Mouse (Mus musculus) spleen, embryonic (tissue): ENCODE results near the gene Ttc32.

ENCODE experiments used
- CTCF ChIA-PET: fragments of 350-600 bp; sonication (Branson Sonifier 250); formaldehyde crosslinking; loops from one replicate; lab custom pipeline; 2022; lab: Charles Lee

Ttc32 gene

GRCm38 (mm10) chr12:9044666-9045065, 14.9 kb downstream of the Ttc32 start:
- CTCF ChIA-PET = no interaction called here

GRCm38 (mm10) chr12:9046674-9047073, 16.9 kb downstream of the Ttc32 start:
- CTCF ChIA-PET = interaction anchor here (0.5 kb wide), 2 partner anchors 30 to 1358 kb away, joined by 4 to 11 read pairs; no protein-coding TSS in a partner anchor

- CTCF ChIA-PET = no interaction called here
Observed at GRCm38 (mm10) chr12:9048090-9048489, 18.3 kb downstream of the Ttc32 start.

GRCm38 (mm10) chr12:9050824-9051223, 21.0 kb downstream of the Ttc32 start:
- CTCF ChIA-PET = no interaction called here

- CTCF ChIA-PET = interaction anchor here (0.6 kb wide), 1 partner anchor 1385 kb away, joined by 3 read pairs; no protein-coding TSS in a partner anchor
Observed at GRCm38 (mm10) chr12:9052075-9052829, 22.5 kb downstream of the Ttc32 start.

GRCm38 (mm10) chr12:9053345-9053744, 23.5 kb downstream of the Ttc32 start:
- CTCF ChIA-PET = no interaction called here

- CTCF ChIA-PET = interaction anchor here (0.6 kb wide), 1 partner anchor 1384 kb away, joined by 3 read pairs; no protein-coding TSS in a partner anchor
Observed at GRCm38 (mm10) chr12:9054012-9054411, 24.2 kb downstream of the Ttc32 start.

- CTCF ChIA-PET = no interaction called here
Observed at GRCm38 (mm10) chr12:9055269-9055668, 25.5 kb downstream of the Ttc32 start.

- CTCF ChIA-PET = no interaction called here
Observed at GRCm38 (mm10) chr12:9059502-9059901, 29.7 kb downstream of the Ttc32 start.

GRCm38 (mm10) chr12:9059965-9060364, 30.2 kb downstream of the Ttc32 start:
- CTCF ChIA-PET = no interaction called here

GRCm38 (mm10) chr12:9063611-9064010, 33.8 kb downstream of the Ttc32 start:
- CTCF ChIA-PET = no interaction called here

GRCm38 (mm10) chr12:9071058-9071457, 41.3 kb downstream of the Ttc32 start:
- CTCF ChIA-PET = no interaction called here

- CTCF ChIA-PET = no interaction called here
Observed at GRCm38 (mm10) chr12:9071493-9071892, 41.7 kb downstream of the Ttc32 start.

- CTCF ChIA-PET = no interaction called here
Observed at GRCm38 (mm10) chr12:9077554-9078125, 47.8 kb downstream of the Ttc32 start.

GRCm38 (mm10) chr12:9090226-9090625, 60.4 kb downstream of the Ttc32 start:
- CTCF ChIA-PET = no interaction called here
